Mouse (Mus musculus): ENCODE results near the gene Spink2.

DNA sequence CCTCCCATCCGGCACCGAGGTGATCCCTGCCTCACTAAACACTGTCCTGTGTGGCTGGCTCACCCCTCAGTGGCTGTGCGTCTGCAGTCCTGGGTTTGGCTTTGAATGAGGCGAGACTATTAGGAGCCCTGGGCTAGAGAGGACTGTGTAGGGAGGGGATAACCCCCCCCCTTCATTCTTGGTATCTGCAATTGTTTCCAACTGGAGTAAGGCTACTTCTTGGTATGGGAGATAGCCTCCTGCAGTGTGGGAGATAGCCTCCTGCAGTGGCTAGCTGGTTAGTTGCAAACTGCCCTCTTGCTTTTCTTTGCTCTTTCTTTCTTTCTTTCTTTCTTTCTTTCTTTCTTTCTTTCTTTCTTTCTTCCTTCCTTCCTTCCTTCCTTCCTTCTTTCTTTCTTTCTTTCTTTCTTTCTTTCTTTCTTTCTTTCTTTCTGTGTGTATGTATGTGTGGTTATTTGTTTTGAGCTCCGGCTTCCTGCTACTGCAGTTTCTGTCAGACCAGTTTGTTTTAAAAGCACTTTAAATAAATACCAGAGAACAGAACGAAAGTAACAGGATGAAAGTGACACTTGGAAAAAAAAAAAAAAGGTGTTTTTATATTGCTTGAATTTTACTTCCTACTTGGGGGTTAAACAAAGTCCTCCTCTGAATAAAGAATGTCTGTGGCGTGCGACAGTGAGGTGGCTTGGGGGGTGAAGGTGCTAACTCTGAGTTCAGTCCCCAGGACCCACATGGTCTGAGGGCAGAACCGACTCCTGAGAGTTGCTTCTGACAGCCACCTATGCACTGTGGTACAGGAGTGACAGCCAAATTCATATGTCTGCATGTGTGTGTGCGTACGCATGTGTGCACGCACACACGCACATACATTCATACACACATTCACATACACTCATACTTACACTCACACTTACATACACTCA is 45.3 kb downstream of the Spink2 start:
- TF ChIP-seq GATA1 (IDR thresholded peaks at IDR 0.05; ENCODE audit: low read length) = no peak
- TF ChIP-seq TAL1 (IDR thresholded peaks at IDR 0.05; ENCODE audit: low read length) = peak; percentile 42; the same call in 1 of the 3 replicates
